Mouse (Mus musculus) bone marrow, adult 2 months (tissue): ENCODE measurements at regions not wholly inside any gene's neighbourhood (a gene's known extent, or its start where the extent isn't known, plus 50 kb on each side); places are given as distances from the start of the nearest gene placed in this dataset.

Experiments
- H3K27ac ChIP-seq: fragments of 200-500 bp; 2 replicates; pipeline ENCODE4 v1.5.1; 2012; ENCODE audit warnings: low read depth, mild to moderate bottlenecking, control low read depth, inconsistent platforms, low read length; ENCODE audit not compliant: control insufficient read depth, poor library complexity, insufficient read depth
- H3K4me1 ChIP-seq: fragments of 200-500 bp; 2 replicates; pipeline ENCODE4 v1.6.1; 2011; ENCODE audit warnings: low read length; ENCODE audit not compliant: control insufficient read depth, insufficient read depth
- H3K4me3 ChIP-seq: fragments of 200-500 bp; replicated peaks from 2 replicates; pipeline ENCODE3; 2011; ENCODE audit warnings: mild to moderate bottlenecking, low read depth, low read length, control low read depth; ENCODE audit not compliant: control insufficient read depth
- CTCF ChIP-seq: fragments of 200-500 bp; IDR thresholded peaks from 2 replicates; pipeline ENCODE4 v1.5.1; 2011; ENCODE audit warnings: low read length, control low read depth; ENCODE audit not compliant: control insufficient read depth, insufficient read depth
- POLR2A ChIP-seq: fragments of 200-500 bp; IDR thresholded peaks from 2 replicates; pipeline ENCODE4 v1.6.1; 2011; ENCODE audit warnings: low read depth, mild to moderate bottlenecking, control low read depth, low read length, borderline replicate concordance; ENCODE audit not compliant: control insufficient read depth
- WGBS: fragments of 180-500 bp; shearing (Covaris S2); methylation state at CpG from one replicate; pipeline ENCODE4 v1.1.7; 2018; 5-methylcytosine and 5-hydroxymethylcytosine counted together

GRCm38 (mm10) chr4:55593132-55593531 is 60.9 kb upstream of the Klf4 start:
- Histone ChIP-seq H3K27ac (no peak overlapping the region), H3K4me1 (no peaks in the 10 kb centered on the region), H3K4me3 (no peak overlapping the region)
- TF ChIP-seq POLR2A (no peak), CTCF (no peak)
- 35% methylated on average over 3 of the region's 3 CpGs for WGBS

GRCm38 (mm10) chr4:55586212-55586611 is 53.9 kb upstream of the Klf4 start:
- 15% methylated on average over 3 of the region's 3 CpGs for WGBS
- Histone ChIP-seq H3K27ac (peak overlapping the region; percentile 43; the same call in 1 of the 2 replicates), H3K4me3 (no peak overlapping the region), H3K4me1 (no peaks in the 10 kb centered on the region; the same call in none of the 2 replicates)
- TF ChIP-seq POLR2A (no peak), CTCF (no peak)

GRCm38 (mm10) chr4:55583589-55583988 is 51.3 kb upstream of the Klf4 start:
- no peak for TF ChIP-seq CTCF
- TF ChIP-seq POLR2A = no peak
- Histone ChIP-seq H3K27ac (no peak overlapping the region), H3K4me3 (no peak overlapping the region), H3K4me1 (no peaks in the 10 kb centered on the region; the same call in none of the 2 replicates)
- 82% methylated on average over 8 of the region's 8 CpGs for WGBS
